Mouse (Mus musculus): ENCODE data around the gene Mslnl. TPM values are rescaled to one million over a fixed set of nuclear protein-coding genes. Genes with fewer than 3 reads are reported as not detected.

The Mslnl gene
- polyA plus RNA-seq, 1 experiment from 2014 or later = not detected

GRCm38 (mm10) chr17:25794998-25795397 is 59.2 kb downstream of the Mslnl start:
- ATAC-seq (ENCODE audit: low FRiP score, low TSS enrichment) = no peak
- no peak overlapping the region for H3K27ac ChIP-seq (replicated peaks; ENCODE audit: low read depth, low read length)
- H3K36me3 ChIP-seq (ENCODE audit: control insufficient read depth, insufficient read depth, low read length) = 0 out of 2 replicates have a peak, but pooled peaks cover under 1% of the 10 kb centered on the region
- peaks cover 46% of the 10 kb centered on the region for H3K4me1 ChIP-seq (ENCODE audit: control insufficient read depth, insufficient read depth, low read length)
- no peak for DNase-seq
- no peaks in the 10 kb centered on the region for H3K9me3 ChIP-seq (ENCODE audit: control insufficient read depth, low read length)
- peak overlapping the region; percentile 76 for H3K4me2 ChIP-seq (ENCODE audit: low read length)
- WGBS = 37% methylated on average over 17 of the region's 17 CpGs
- H3K4me3 ChIP-seq (replicated peaks; ENCODE audit: low read depth, low read length) = peak overlapping the region; percentile 46
- H3K9ac ChIP-seq (replicated peaks; ENCODE audit: low read length) = no peak overlapping the region; the same call in 1 of the 2 replicates
- no peaks in the 10 kb centered on the region for H3K27me3 ChIP-seq (ENCODE audit: control insufficient read depth, insufficient read depth, low read length)

DNA sequence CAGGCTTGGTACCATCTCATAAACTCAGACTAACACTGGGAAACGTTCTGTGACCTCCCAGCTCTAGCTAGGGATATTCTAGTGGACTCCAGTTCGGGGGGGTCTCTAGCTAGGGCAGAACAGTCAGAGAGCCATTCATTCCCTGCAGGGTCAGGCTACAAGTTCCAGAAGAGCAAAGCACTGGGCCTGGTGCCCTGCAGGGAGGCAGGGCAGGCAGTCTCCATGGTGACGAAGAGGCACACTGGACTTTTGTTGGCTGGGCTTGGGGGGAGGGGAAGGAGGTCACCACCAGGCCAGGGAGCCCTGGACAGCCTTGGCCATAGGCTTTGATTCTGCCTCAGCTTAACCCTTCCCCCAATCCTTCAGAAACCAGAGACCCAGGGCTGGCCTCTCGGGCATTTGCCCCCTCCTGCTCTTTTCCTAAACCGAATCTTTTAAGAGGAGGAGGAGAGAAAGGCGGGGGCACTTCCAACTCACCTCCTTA is 59.8 kb downstream of the Mslnl start, which contains the start of gene AC134908.4:
AC134908.4 (minus strand) TSS at position 51 of the 484 bp plus-strand sequence.
- ATAC-seq (ENCODE audit: low FRiP score, low TSS enrichment) (no peak), DNase-seq (no peak)
- Histone ChIP-seq H3K4me3 (replicated peaks; ENCODE audit: low read depth, low read length) (peak within 1 kb of the TSS; percentile 46), H3K36me3 (ENCODE audit: control insufficient read depth, insufficient read depth, low read length) (no peaks in the 10 kb centered on the region), H3K9me3 (ENCODE audit: control insufficient read depth, low read length) (no peaks in the 10 kb centered on the region), H3K27me3 (ENCODE audit: control insufficient read depth, insufficient read depth, low read length) (no peaks in the 10 kb centered on the region), H3K27ac (replicated peaks; ENCODE audit: low read depth, low read length) (0 out of 2 replicates have a peak within 1 kb of the TSS, but pooled peaks have one; percentile 2), H3K4me2 (ENCODE audit: low read length) (peak within 1 kb of the TSS; percentile 76), H3K9ac (replicated peaks; ENCODE audit: low read length) (peak within 1 kb of the TSS; percentile 44; the same call in 1 of the 2 replicates), H3K4me1 (ENCODE audit: control insufficient read depth, insufficient read depth, low read length) (peaks cover 43% of the 10 kb centered on the region)
- WGBS = 3% methylated on average over 6 of the region's 6 CpGs

- H3K4me1 ChIP-seq (ENCODE audit: control insufficient read depth, insufficient read depth, low read length) = peaks cover 37% of the 10 kb centered on the region
- no peaks in the 10 kb centered on the region for H3K36me3 ChIP-seq (ENCODE audit: control insufficient read depth, insufficient read depth, low read length)
- WGBS = under 1% methylated on average over 37 of the region's 37 CpGs
- H3K27me3 ChIP-seq (ENCODE audit: control insufficient read depth, insufficient read depth, low read length) = no peaks in the 10 kb centered on the region
- H3K9ac ChIP-seq (replicated peaks; ENCODE audit: low read length) = peak overlapping the region; percentile 44; the same call in 1 of the 2 replicates
- no peak for ATAC-seq (ENCODE audit: low FRiP score, low TSS enrichment)
- H3K27ac ChIP-seq (replicated peaks; ENCODE audit: low read depth, low read length) = 0 out of 2 replicates have a peak overlapping the region, but pooled peaks have one; percentile 2
- DNase-seq = no peak
- peak overlapping the region; percentile 46 for H3K4me3 ChIP-seq (replicated peaks; ENCODE audit: low read depth, low read length)
- no peaks in the 10 kb centered on the region for H3K9me3 ChIP-seq (ENCODE audit: control insufficient read depth, low read length)
- H3K4me2 ChIP-seq (ENCODE audit: low read length) = peak overlapping the region; percentile 76
Observed at GRCm38 (mm10) chr17:25796211-25796771, 60.4 kb downstream of the Mslnl start.

DNA sequence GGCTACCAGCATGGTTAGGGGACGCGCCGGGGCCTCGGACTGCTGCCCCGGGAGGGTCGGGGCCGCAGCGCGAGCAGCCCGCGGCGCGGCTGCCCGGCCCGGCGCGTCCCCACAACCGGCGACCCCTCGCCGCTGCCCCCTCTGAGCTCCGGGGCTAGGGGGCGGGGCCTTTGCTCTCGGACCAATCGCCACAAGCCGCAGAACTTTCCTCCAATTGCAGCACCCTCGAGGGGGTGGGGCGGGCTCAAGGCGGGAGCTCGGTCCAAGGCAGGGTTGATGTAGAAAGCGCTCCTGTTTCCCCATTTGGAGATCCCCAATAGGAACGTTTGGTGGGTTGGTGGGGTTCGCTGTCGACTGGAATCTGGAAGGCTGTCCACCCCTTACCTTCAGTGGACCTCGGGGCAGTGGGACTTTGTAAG is 61.1 kb downstream of the Mslnl start, which contains the start of gene Metrn:
Metrn (minus strand) TSS at position 186 of the 419 bp plus-strand sequence.
- peak within 1 kb of the TSS; percentile 44; the same call in 1 of the 2 replicates for H3K9ac ChIP-seq (replicated peaks; ENCODE audit: low read length)
- peak within 1 kb of the TSS; percentile 46 for H3K4me3 ChIP-seq (replicated peaks; ENCODE audit: low read depth, low read length)
- no peaks in the 10 kb centered on the region for H3K9me3 ChIP-seq (ENCODE audit: control insufficient read depth, low read length)
- ATAC-seq (ENCODE audit: low FRiP score, low TSS enrichment) = peak; percentile 66
- no peaks in the 10 kb centered on the region for H3K27me3 ChIP-seq (ENCODE audit: control insufficient read depth, insufficient read depth, low read length)
- H3K4me1 ChIP-seq (ENCODE audit: control insufficient read depth, insufficient read depth, low read length) = peaks cover 37% of the 10 kb centered on the region
- DNase-seq = peak; percentile 90
- peak within 1 kb of the TSS; percentile 76 for H3K4me2 ChIP-seq (ENCODE audit: low read length)
- no peaks in the 10 kb centered on the region for H3K36me3 ChIP-seq (ENCODE audit: control insufficient read depth, insufficient read depth, low read length)
- H3K27ac ChIP-seq (replicated peaks; ENCODE audit: low read depth, low read length) = 0 out of 2 replicates have a peak within 1 kb of the TSS, but pooled peaks have one; percentile 2
- WGBS = 1% methylated on average over 35 of the region's 35 CpGs

Small RNAs within 50 kb of the gene (microRNA-seq; reads per million reads assigned to microRNA genes)
- gene Gm25083 = not detected
- gene Mir6966 = not detected

Other genes starting within 250 kb of the Mslnl start
- 0.36 and 0.61 TPM in 2 replicates for gene Sstr5, start 238.8 kb upstream of the Mslnl start, polyA plus RNA-seq (2014; fragmentation: Nextera tagmentation; extraction: Ambion mirVana)
- 8.0 and 13.5 TPM in 2 replicates for gene Sox8, start 165.4 kb upstream of the Mslnl start, polyA plus RNA-seq (2014; fragmentation: Nextera tagmentation; extraction: Ambion mirVana)
- gene Lmf1, start 157.0 kb upstream of the Mslnl start, polyA plus RNA-seq (2014; fragmentation: Nextera tagmentation; extraction: Ambion mirVana) = 19.5 and 20.8 TPM in 2 replicates
- gene Gng13, start 18.9 kb upstream of the Mslnl start, polyA plus RNA-seq (2014; fragmentation: Nextera tagmentation; extraction: Ambion mirVana) = 4.3 and 6.0 TPM in 2 replicates
- gene Chtf18, start 8.6 kb upstream of the Mslnl start, polyA plus RNA-seq (2014; fragmentation: Nextera tagmentation; extraction: Ambion mirVana) = 4.5 and 5.0 TPM in 2 replicates
- gene Rpusd1, start 8.4 kb upstream of the Mslnl start, polyA plus RNA-seq (2014; fragmentation: Nextera tagmentation; extraction: Ambion mirVana) = 25.7 and 28.1 TPM in 2 replicates
- gene Msln, start 18.3 kb downstream of the Mslnl start, polyA plus RNA-seq (2014; fragmentation: Nextera tagmentation; extraction: Ambion mirVana) = 0.72 TPM in 1 of 2 replicates, not detected in the other
- gene Narfl, start 37.7 kb downstream of the Mslnl start, polyA plus RNA-seq (2014; fragmentation: Nextera tagmentation; extraction: Ambion mirVana) = 32.7 and 33.3 TPM in 2 replicates
- gene Haghl, start 49.6 kb downstream of the Mslnl start, polyA plus RNA-seq (2014; fragmentation: Nextera tagmentation; extraction: Ambion mirVana) = 155 and 181 TPM in 2 replicates
- 0.18 and 0.20 TPM in 2 replicates for gene Ccdc78, start 50.5 kb downstream of the Mslnl start, polyA plus RNA-seq (2014; fragmentation: Nextera tagmentation; extraction: Ambion mirVana)
- gene Fam173a, start 56.9 kb downstream of the Mslnl start, polyA plus RNA-seq (2014; fragmentation: Nextera tagmentation; extraction: Ambion mirVana) = 89.0 and 103 TPM in 2 replicates
- not detected in 2 replicates for gene AC134908.4, start 59.6 kb downstream of the Mslnl start, polyA plus RNA-seq (2014; fragmentation: Nextera tagmentation; extraction: Ambion mirVana)
- gene Metrn, start 61.1 kb downstream of the Mslnl start, polyA plus RNA-seq (2014; fragmentation: Nextera tagmentation; extraction: Ambion mirVana) = 5.8 and 9.7 TPM in 2 replicates
- 37.2 and 39.8 TPM in 2 replicates for gene Fbxl16, start 73.0 kb downstream of the Mslnl start, polyA plus RNA-seq (2014; fragmentation: Nextera tagmentation; extraction: Ambion mirVana)
- gene Wdr24, start 87.6 kb downstream of the Mslnl start, polyA plus RNA-seq (2014; fragmentation: Nextera tagmentation; extraction: Ambion mirVana) = 30.0 and 31.7 TPM in 2 replicates
- 48.9 and 50.2 TPM in 2 replicates for gene Jmjd8, start 92.8 kb downstream of the Mslnl start, polyA plus RNA-seq (2014; fragmentation: Nextera tagmentation; extraction: Ambion mirVana)
- 310 and 386 TPM in 2 replicates for gene Stub1, start 97.4 kb downstream of the Mslnl start, polyA plus RNA-seq (2014; fragmentation: Nextera tagmentation; extraction: Ambion mirVana)
- 45.5 and 57.4 TPM in 2 replicates for gene Rhbdl1, start 101.3 kb downstream of the Mslnl start, polyA plus RNA-seq (2014; fragmentation: Nextera tagmentation; extraction: Ambion mirVana)
- 8.0 and 12.9 TPM in 2 replicates for gene Gm20683, start 105.7 kb downstream of the Mslnl start, polyA plus RNA-seq (2014; fragmentation: Nextera tagmentation; extraction: Ambion mirVana)
- gene Rhot2, start 108.8 kb downstream of the Mslnl start, polyA plus RNA-seq (2014; fragmentation: Nextera tagmentation; extraction: Ambion mirVana) = 9.6 and 16.8 TPM in 2 replicates
- 14.4 and 17.1 TPM in 2 replicates for gene Wdr90, start 125.5 kb downstream of the Mslnl start, polyA plus RNA-seq (2014; fragmentation: Nextera tagmentation; extraction: Ambion mirVana)
- gene Mcrip2, start 132.7 kb downstream of the Mslnl start, polyA plus RNA-seq (2014; fragmentation: Nextera tagmentation; extraction: Ambion mirVana) = 13.9 and 19.3 TPM in 2 replicates
- gene Mettl26, start 139.0 kb downstream of the Mslnl start, polyA plus RNA-seq (2014; fragmentation: Nextera tagmentation; extraction: Ambion mirVana) = 58.2 and 75.9 TPM in 2 replicates
- 0.61 and 0.70 TPM in 2 replicates for gene Wfikkn1, start 144.8 kb downstream of the Mslnl start, polyA plus RNA-seq (2014; fragmentation: Nextera tagmentation; extraction: Ambion mirVana)
- gene Rab40c, start 183.7 kb downstream of the Mslnl start, polyA plus RNA-seq (2014; fragmentation: Nextera tagmentation; extraction: Ambion mirVana) = 29.4 and 46.9 TPM in 2 replicates
- gene Pigq, start 208.9 kb downstream of the Mslnl start, polyA plus RNA-seq (2014; fragmentation: Nextera tagmentation; extraction: Ambion mirVana) = 53.6 and 57.9 TPM in 2 replicates
- 0.16 and 0.32 TPM in 2 replicates for gene Nhlrc4, start 208.9 kb downstream of the Mslnl start, polyA plus RNA-seq (2014; fragmentation: Nextera tagmentation; extraction: Ambion mirVana)
- 3.3 and 5.2 TPM in 2 replicates for gene A930017K11Rik, start 216.5 kb downstream of the Mslnl start, polyA plus RNA-seq (2014; fragmentation: Nextera tagmentation; extraction: Ambion mirVana)
- 21.1 and 25.7 TPM in 2 replicates for gene Capn15, start 249.8 kb downstream of the Mslnl start, polyA plus RNA-seq (2014; fragmentation: Nextera tagmentation; extraction: Ambion mirVana)

Data from midbrain, embryonic 14.5 days (tissue).